Mouse (Mus musculus) frontal cortex, adult (tissue): ENCODE measurements around the gene Exph5.

Experiments used
- ATAC-seq: cut with Nextera tagmentation; 2 replicates; pipeline ENCODE4 v1.9.2; 2017; ENCODE audit warnings: mild to moderate bottlenecking, moderate library complexity, mixed read lengths; ENCODE audit not compliant: low TSS enrichment

Exph5 gene

DNA sequence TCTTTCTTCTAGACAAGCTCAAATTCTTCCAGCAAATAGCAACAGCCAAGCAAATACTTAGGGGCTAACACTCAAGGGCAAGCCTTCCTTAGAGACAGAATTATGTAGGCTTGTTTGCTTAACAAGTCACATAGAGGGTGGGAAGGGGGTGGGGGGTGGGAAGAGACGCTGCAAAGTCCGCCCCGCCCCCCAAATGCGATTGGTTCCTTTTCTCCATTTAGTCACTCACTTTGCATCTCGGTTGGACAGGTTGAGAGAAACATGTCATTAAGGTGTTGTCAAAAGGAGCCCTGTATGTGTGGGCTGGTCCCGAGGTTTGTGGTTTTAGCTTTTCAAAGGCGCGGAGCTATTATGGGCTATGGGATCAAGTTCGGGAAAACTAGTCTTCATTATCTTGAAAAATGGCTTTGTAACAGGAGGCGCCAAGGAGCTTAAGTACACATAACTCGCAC lies at the start of gene Exph5:
Gene Exph5, plus strand, starts transcription at position 402 of the 452 bp plus-strand sequence.
- peak; percentile 76 for ATAC-seq

GRCm38 (mm10) chr9:53254368-53254767 lies 47.1 kb upstream of the Exph5 start:
- ATAC-seq: peak; percentile 60

DNA sequence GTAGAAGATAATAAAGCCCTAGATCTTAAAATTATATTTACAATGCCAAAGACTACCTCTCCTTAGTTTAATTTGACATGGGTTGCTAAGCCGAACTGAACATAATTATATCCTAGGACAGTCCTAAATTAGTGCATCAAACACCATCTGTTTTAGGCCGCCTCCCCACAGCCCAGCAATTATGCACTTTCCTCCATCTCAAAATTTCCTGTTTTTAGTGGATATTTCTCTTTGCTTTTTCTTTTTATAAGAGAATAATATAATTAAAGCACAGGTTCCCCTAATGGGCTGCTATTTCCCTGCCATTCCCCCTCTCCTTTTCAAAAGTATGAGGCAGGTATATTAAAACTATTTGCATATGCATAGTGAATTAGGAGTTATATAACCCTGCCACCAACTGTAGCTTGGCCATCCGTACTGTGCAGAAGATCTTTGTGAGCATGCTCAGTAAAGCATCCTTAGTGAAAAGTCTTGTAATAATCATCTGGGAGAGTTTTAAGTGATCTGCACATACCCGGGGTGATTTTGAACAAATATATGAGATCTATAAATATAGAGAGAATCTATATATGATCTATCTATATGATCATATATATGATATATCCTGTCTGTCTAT lies 44.7 kb upstream of the Exph5 start:
- peak; percentile 64; the same call in 1 of the 2 replicates for ATAC-seq

DNA sequence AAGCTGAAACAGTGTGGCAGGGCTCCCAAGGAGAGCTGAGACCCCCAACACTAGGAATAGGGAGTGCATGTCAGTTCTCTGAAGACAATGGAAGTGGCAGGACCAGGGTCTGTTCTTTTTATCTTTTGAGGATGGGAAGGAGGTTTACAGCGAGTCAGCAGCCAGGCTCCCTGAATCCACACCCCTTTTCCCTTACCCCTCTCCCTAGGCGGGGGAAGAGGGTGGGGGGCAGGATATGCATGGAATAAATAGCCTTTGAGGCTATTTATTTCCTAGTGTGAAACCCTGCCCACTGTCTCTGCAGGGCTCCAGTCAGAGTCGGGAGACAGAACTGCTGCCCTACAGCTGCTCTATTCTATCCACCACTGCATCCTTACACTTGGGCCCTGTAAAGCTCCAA lies 43.7 kb upstream of the Exph5 start:
- peak; percentile 70 for ATAC-seq

DNA sequence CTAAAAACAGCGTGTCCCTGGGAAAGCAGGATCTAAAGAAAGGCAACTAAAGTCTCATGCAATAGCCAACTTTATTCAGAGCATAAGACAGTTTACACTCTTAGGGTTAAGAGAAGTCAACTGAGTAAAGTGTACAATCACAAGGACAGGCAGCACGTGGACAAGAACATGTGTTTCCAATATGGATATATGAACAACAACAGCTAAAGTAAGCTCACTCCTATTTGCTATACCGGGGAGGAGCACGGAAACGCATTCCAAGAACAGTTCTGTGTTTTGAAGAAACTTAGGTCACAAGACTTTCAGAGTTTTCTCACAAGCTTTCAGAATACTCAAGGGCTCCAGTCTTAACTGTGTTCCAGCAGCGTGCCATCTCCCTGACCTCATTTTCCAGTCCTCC lies 43.3 kb upstream of the Exph5 start:
- ATAC-seq: 0 out of 2 replicates have a peak, but pooled peaks have one; percentile 8

DNA sequence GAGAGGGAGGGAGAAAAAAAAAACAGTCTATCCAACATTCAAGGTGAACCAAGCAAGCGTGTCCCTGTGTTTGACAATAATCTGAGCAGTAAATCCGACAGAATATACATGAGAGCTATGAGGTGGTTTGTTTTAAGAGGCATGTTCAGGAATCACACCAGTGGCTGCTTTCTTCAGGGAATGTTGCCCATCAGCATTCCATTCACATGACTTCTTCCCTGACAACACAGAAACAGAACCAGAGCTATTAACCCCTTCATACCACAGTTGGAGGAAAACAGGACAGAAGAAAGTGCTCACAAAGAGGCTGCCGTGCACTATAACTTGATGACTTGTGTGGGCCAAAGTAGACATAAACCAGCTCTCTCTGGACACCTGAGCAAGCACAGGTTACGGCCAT lies 37.1 kb upstream of the Exph5 start:
- ATAC-seq: no peak

DNA sequence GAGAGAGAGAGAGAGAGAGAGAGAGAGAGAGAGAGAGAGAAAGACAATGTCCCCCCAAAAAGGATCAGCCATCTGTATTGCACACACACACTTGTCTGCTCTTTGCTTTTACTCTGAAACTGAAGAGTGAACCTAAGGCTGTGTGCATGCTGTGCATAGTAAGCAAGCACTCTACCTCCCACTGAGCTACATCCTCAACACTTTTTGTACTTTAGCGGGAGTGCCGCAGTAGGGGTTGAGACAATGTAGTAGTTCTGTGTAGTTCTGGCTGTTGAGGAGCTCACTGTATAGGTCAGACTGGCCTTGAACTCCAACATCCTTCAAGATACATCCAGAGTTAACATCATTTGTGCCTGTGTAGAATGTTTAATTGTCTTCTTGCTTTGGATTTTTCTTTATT lies 35.9 kb upstream of the Exph5 start:
- no peak for ATAC-seq

- ATAC-seq: no peak
Measured at GRCm38 (mm10) chr9:53268036-53268435, 33.4 kb upstream of the Exph5 start.

GRCm38 (mm10) chr9:53268731-53269465 lies 32.6 kb upstream of the Exph5 start:
- ATAC-seq: peak; percentile 47

GRCm38 (mm10) chr9:53269466-53269755 lies 32.1 kb upstream of the Exph5 start:
- no peak for ATAC-seq

GRCm38 (mm10) chr9:53271281-53272022 lies 30.0 kb upstream of the Exph5 start:
- ATAC-seq: no peak

- ATAC-seq: 0 out of 2 replicates have a peak, but pooled peaks have one; percentile 62
Measured at GRCm38 (mm10) chr9:53272207-53272606, 29.3 kb upstream of the Exph5 start.

DNA sequence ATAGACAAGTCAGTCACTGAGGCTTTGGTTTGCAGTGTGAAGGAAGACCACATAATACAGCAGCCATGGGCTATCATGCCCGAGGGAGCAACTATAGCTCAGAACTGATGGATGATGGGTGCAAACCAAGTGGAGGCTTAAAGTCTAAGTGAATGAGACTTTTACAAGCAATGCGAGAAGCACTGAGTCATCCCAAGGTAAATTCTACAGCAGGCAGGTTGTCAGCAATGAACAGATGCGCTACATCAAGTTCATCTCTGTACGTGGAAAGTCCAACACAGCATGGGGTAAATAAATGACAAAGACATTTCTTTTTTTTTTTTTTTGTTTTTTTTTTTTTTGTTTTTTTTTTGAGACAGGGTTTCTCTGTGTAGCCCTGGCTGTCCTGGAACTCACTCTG lies 28.8 kb upstream of the Exph5 start:
- no peak for ATAC-seq

- no peak for ATAC-seq
Measured at GRCm38 (mm10) chr9:53276381-53276780, 25.1 kb upstream of the Exph5 start.

DNA sequence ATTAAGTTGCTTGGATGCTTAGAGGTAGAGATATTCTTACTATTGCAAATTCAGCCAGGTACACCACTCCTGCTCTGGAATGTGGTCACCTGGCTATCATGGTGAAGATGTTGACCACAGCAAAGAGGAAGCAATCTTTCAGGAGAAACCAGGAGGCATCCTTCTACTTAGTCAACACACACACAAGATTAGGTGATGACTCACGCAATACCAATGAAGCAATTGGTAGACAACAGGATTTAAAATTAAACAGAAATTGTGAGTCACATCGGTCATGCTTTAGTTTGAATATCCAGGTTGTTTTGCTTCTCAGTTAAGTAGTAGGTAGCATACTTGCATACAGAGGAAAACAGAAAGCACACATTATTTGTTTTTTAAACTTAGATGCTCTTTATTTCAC lies 22.5 kb upstream of the Exph5 start:
- ATAC-seq: no peak

- ATAC-seq: peak; percentile 76; the same call in 1 of the 2 replicates
Measured at GRCm38 (mm10) chr9:53286793-53287192, 14.7 kb upstream of the Exph5 start.

DNA sequence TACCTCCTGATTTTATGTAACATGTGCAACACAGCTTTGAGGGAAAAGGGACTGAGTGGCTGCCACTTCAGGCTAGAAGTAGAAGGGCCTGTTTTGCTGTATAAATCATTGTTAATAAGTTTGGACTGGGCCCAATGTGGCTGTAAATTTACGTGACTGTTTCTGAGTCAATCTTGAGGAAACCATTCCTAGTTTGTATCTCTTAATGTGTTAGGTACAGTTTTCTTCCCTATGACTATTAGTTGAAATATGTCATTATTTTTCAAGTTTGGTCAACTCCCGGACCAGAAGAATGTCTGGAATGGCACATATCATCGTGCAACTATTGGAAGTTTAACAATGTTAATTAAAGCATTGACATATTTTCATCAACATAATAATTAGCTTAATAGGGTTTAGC lies 11.5 kb upstream of the Exph5 start:
- ATAC-seq: no peak

- ATAC-seq: peak; percentile 64; the same call in 1 of the 2 replicates
Measured at GRCm38 (mm10) chr9:53292833-53293232, 8.6 kb upstream of the Exph5 start.

DNA sequence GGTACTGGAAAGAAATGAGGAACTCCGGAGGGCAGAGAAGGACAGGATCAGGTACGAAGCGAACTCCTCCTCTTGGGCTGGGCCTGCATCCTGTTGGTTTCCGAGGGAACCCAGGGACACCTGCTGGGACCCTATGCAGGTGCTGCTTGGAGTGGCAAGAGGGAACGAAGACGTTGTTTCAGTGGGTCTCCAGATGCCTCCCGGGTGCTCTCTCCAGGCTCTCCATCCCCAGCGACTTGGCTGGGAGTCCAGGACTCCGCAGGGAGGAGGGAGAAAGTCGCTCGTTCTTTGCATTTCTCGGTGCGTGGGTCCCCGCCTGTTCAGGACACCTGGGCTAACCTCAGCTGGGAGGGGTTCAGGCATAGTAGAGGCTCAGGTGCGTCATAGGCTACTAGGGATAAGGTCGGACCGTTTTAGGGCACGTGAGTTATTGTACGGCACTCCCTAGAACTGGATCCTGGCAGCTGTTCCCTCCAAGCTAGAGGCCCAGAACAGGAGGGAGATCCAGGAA lies 386 bp downstream of the Exph5 start:
- ATAC-seq: peak; percentile 51

GRCm38 (mm10) chr9:53302415-53302814 lies 945 bp downstream of the Exph5 start:
- ATAC-seq: peak; percentile 70

DNA sequence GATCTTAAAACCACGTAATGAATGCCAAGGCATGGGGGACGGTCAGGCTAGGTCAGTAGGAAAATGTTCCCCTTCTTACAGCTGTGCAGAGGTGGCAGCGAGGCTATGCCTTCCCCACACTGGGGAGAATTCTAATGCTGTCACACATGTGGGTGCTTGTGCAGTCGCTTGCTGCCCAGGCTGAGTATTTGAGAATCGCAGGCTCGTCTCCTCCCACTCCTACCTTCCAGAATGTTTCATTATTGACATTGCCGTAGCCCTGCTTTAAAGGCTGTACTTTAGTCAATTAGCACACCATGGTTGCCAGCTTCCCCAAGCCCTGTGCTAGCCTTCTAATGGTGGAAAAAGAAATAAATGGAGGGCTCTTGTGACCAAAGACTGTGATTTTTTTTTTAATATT lies 6.4 kb downstream of the Exph5 start:
- ATAC-seq: peak; percentile 67; the same call in 1 of the 2 replicates

DNA sequence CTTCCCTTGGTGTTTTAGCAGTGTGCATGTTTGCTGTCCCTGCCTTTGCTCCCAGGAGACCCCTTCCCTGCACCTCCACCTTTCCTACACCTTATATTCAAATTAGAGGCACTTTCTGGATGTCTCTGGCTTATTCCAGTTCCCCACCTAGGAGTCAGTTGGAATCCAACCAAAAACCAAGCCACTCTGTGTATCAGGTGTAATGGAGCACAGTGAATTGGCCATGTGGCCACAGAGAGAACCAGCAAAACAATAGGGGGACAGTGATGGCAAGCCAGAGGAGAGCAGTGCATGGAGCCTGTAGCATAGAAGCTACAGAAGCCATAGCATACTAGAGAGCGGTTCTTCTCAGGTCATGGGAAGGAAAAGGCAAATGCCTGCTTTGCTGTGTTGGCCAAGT lies 11.5 kb downstream of the Exph5 start:
- no peak for ATAC-seq
